Mouse (Mus musculus) Patski (cell line): ENCODE data around the gene Tnrc6c. TPM values are rescaled to one million over a fixed set of nuclear protein-coding genes. Genes with fewer than 3 reads are reported as not detected.

ENCODE experiments used
- ATAC-seq: fragments of 100-300 bp; one replicate; pipeline ENCODE4 v1.8.0; 2021
- CTCF ChIA-PET: fragments of 350-600 bp; sonication (Branson Sonifier 250); formaldehyde crosslinking; loops from one replicate; lab custom pipeline; 2022; ENCODE audit warnings: inconsistent platforms; lab: Charles Lee
- POLR2A ChIA-PET: fragments of 350-600 bp; sonication (Branson Sonifier 250); formaldehyde crosslinking; loops from one replicate; lab custom pipeline; 2022; ENCODE audit warnings: antibody characterized with exemption, inconsistent platforms; lab: Charles Lee
- DNase-seq: peaks from one replicate; pipeline ENCODE4 v3.0.0-alpha.2; 2011; ENCODE audit warnings: low read depth, low spot score
- H3K27me3 ChIP-seq: fragments of 371-371 bp; one replicate; pipeline ENCODE4 v1.5.1; 2021
- CTCF ChIP-seq: fragments of 100-300 bp; IDR thresholded peaks from one replicate; pipeline ENCODE4 v1.5.1; 2021
- in situ Hi-C: fragments of 300-500 bp; cut with MboI; formaldehyde crosslinking; loops from 3 replicates; pipeline ENCODE4 v1.11.1; 2018; ENCODE audit warnings: low pct_unique_long_range_greater_than_20kb, mixed read lengths
- polyA plus RNA-seq: library from polyadenylated mRNA; unstranded; gene quantifications from one replicate; pipeline ENCODE4 v1.2.3, GENCODE M21; 2021

The Tnrc6c gene
- polyA plus RNA-seq, 1 experiment from 2014 or later: 21.1 TPM

- ChIA-PET POLR2A (no interaction called here), CTCF (no interaction called here)
- TF ChIP-seq CTCF: no peak
- in situ Hi-C loops: no loop called here
- H3K27me3 ChIP-seq: no peaks in the 10 kb centered on the region
- DNase-seq: no peak
- no peak for ATAC-seq
Observed at GRCm38 (mm10) chr11:117762246-117762645, 108.2 kb downstream of the Tnrc6c start.

GRCm38 (mm10) chr11:117764319-117764718 lies 110.2 kb downstream of the Tnrc6c start:
- no peak for ATAC-seq
- in situ Hi-C loops: no loop called here
- no peak for DNase-seq
- ChIA-PET CTCF (interaction anchor here (1.8 kb wide), 1 partner anchor 26 kb away, joined by 6 read pairs; no protein-coding TSS in a partner anchor), POLR2A (no interaction called here)
- no peaks in the 10 kb centered on the region for H3K27me3 ChIP-seq
- no peak for TF ChIP-seq CTCF

GRCm38 (mm10) chr11:117765361-117765760 lies 111.3 kb downstream of the Tnrc6c start:
- DNase-seq (no peak), ATAC-seq (no peak)
- POLR2A ChIA-PET: interaction anchor here (1.0 kb wide), 1 partner anchor 13 kb away, joined by 4 read pairs; no protein-coding TSS in a partner anchor
- in situ Hi-C loops: no loop called here
- CTCF ChIA-PET: interaction anchor here (1.8 kb wide), 1 partner anchor 25 kb away, joined by 6 read pairs; no protein-coding TSS in a partner anchor
- H3K27me3 ChIP-seq: no peaks in the 10 kb centered on the region
- no peak for TF ChIP-seq CTCF

GRCm38 (mm10) chr11:117766275-117766674 lies 112.2 kb downstream of the Tnrc6c start:
- DNase-seq (no peak), ATAC-seq (no peak)
- ChIA-PET CTCF (no interaction called here), POLR2A (no interaction called here)
- TF ChIP-seq CTCF: no peak
- in situ Hi-C loops: no loop called here
- no peaks in the 10 kb centered on the region for H3K27me3 ChIP-seq

- ChIA-PET CTCF (interaction anchor here (1.4 kb wide), 1 partner anchor 15 kb away, joined by 3 read pairs; no protein-coding TSS in a partner anchor), POLR2A (interaction anchor here (1.0 kb wide), 1 partner anchor 9 kb away, joined by 3 read pairs; no protein-coding TSS in a partner anchor)
- no peak for DNase-seq
- in situ Hi-C loops: no loop called here
- TF ChIP-seq CTCF: no peak
- ATAC-seq: no peak
- no peaks in the 10 kb centered on the region for H3K27me3 ChIP-seq
Observed at GRCm38 (mm10) chr11:117768725-117769682, 114.9 kb downstream of the Tnrc6c start.

- no peaks in the 10 kb centered on the region for H3K27me3 ChIP-seq
- TF ChIP-seq CTCF: no peak
- CTCF ChIA-PET: no interaction called here
- in situ Hi-C loops: no loop called here
- DNase-seq: no peak
- POLR2A ChIA-PET: interaction anchor here (1.0 kb wide), 1 partner anchor 8 kb away, joined by 3 read pairs; no protein-coding TSS in a partner anchor
- ATAC-seq: no peak
Observed at GRCm38 (mm10) chr11:117769683-117770047, 115.6 kb downstream of the Tnrc6c start.

GRCm38 (mm10) chr11:117770407-117770806 lies 116.3 kb downstream of the Tnrc6c start:
- TF ChIP-seq CTCF: no peak
- DNase-seq (no peak), ATAC-seq (no peak)
- H3K27me3 ChIP-seq: no peaks in the 10 kb centered on the region
- ChIA-PET POLR2A (no interaction called here), CTCF (no interaction called here)
- in situ Hi-C loops: no loop called here

- ATAC-seq (no peak), DNase-seq (no peak)
- ChIA-PET CTCF (no interaction called here), POLR2A (no interaction called here)
- H3K27me3 ChIP-seq: no peaks in the 10 kb centered on the region
- no peak for TF ChIP-seq CTCF
- in situ Hi-C loops: no loop called here
Observed at GRCm38 (mm10) chr11:117772352-117772751, 118.3 kb downstream of the Tnrc6c start.

- in situ Hi-C loops: no loop called here
- TF ChIP-seq CTCF: no peak
- POLR2A ChIA-PET: no interaction called here
- H3K27me3 ChIP-seq: no peaks in the 10 kb centered on the region
- CTCF ChIA-PET: interaction anchor here (0.7 kb wide), 1 partner anchor 23 kb away, joined by 3 read pairs; no protein-coding TSS in a partner anchor
- ATAC-seq: no peak
- no peak for DNase-seq
Observed at GRCm38 (mm10) chr11:117774925-117775324, 120.8 kb downstream of the Tnrc6c start.

GRCm38 (mm10) chr11:117775540-117775939 lies 121.5 kb downstream of the Tnrc6c start:
- TF ChIP-seq CTCF: no peak
- CTCF ChIA-PET: no interaction called here
- POLR2A ChIA-PET: no interaction called here
- no peaks in the 10 kb centered on the region for H3K27me3 ChIP-seq
- no peak for DNase-seq
- ATAC-seq: no peak
- in situ Hi-C loops: no loop called here
